Mouse (Mus musculus): Measurements from ENCODE around the gene Tap2. TPM values are rescaled to one million over a fixed set of nuclear protein-coding genes. Genes with fewer than 3 reads are reported as not detected.

Gene Tap2
- total RNA-seq, 1 experiment from 2014 or later: 87.6 TPM

DNA sequence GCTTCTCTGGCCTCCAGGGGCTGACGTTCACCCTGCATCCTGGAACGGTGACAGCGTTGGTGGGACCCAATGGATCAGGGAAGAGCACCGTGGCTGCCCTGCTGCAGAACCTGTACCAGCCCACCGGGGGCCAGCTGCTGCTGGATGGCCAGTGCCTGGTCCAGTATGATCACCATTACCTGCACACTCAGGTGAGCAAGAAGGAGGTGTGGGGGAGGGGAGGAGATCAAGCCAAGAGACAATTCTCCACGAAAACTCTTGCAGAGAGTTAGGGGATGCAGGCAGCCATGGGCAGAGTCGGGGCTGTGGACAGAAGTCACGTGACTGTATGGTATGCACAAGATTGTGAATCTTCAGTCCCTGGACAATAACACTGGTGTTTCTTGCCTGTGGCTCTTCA is 9.9 kb upstream of the Tap2 start:
- no peak for ATAC-seq (replicated peaks; ENCODE audit: low read depth, poor library complexity, severe bottlenecking)

DNA sequence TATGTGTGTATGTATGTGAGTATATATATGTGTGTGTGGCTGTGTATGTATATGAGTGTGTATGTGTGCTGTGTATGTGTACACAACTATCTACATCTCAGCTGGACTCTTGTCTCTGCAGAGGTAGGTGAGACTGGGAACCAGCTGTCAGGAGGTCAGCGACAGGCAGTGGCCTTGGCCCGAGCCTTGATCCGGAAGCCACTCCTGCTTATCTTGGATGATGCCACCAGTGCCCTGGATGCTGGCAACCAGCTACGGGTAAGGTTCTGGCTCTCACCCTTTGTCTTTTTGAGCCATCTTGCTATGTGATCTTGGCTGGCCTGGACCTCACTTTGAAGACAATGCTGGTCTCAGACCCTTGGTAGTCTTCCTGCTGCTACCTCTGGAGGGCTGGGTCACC is 8.6 kb upstream of the Tap2 start:
- no peak for ATAC-seq (replicated peaks; ENCODE audit: low read depth, poor library complexity, severe bottlenecking)

DNA sequence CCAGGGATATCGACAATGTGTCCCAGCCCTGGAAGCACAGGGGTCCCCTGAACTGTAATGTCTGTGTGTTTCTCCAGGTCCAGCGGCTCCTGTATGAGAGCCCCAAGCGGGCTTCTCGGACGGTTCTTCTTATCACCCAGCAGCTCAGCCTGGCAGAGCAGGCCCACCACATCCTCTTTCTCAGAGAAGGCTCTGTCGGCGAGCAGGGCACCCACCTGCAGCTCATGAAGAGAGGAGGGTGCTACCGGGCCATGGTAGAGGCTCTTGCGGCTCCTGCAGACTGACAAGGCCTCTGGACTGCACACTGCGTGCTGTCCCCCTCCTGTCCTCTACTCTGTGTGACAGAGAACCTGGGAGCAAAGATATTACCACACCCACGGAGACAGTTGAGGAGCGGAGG is 6.8 kb upstream of the Tap2 start:
- ATAC-seq (replicated peaks; ENCODE audit: low read depth, poor library complexity, severe bottlenecking): peak; percentile 73

DNA sequence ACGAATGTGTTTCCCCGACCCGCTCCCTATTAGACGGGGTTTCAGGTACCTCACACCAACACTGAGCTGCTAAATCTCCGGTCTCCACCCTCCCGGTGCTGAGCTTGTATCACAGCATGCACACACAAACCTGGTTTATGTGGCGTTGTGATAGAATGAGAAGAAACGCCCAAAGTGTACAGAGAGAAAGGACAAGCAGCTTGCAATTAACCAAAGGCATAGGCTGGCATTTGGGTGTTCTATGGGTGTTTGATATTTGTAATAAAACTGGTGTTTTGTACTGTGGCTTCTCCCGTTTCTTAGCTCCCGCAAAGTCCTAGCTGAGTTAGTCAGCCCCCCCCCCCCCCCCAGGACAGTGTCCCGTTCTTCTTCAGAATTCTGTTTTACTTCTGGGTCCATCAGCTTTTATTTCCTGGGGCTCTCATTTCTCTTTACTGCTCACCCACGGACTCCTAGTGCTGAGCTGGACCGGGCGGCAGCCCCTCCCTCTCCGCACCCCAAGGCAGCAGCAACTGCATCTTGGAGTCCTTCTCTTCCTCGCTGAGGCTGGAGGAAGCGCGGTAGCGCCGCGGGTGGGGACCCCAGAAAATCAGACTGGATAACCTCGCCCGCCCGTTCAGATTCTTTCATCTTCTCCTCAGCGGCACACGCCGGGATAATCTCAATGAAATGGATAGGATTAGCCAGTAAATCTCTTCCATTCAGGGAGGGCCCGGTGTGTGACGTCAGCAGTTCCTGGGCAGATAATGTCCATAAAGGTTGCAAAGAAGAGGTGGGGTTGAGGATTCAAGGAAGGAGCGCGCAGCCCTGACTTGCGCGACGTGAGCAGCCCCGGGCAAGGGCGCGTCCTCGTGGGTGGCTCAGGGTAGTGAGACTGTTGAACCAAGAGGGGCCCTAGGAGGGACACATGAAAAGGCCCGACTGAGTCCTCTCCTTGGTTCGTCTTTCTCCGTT is 6.1 kb upstream of the Tap2 start, which contains the start of gene Psmb8:
Gene Psmb8 (plus strand): TSS at position 781 of the 954 bp plus-strand sequence.
- ATAC-seq (replicated peaks; ENCODE audit: low read depth, poor library complexity, severe bottlenecking): peak; percentile 62

DNA sequence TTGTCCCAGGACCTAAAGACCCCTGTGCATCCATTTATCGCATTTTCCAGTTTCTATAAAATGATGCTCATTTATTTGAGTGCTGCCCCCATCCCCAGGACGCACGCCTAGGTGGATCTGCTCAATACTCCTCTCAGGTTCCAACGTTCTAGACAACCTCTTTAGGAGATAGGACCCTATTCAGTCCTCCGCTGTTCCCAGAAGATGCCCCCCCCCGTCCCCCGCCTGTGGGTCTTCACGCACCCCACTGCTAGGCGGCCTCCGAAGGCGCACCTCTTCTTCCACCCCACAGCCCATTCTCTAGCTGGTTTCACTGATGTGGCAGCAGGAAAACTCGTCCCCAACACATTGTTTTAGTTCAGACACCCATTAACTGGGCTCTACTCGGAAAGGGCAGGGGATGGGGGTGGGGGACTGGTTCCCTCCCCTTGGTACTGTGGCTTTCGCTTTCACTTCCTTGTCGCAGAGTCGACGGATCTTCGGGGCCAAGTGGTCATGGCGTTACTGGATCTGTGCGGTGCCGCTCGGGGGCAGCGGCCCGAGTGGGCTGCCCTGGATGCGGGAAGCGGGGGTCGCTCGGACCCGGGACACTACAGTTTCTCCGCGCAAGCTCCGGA is 5.3 kb upstream of the Tap2 start:
- ATAC-seq (replicated peaks; ENCODE audit: low read depth, poor library complexity, severe bottlenecking): peak; percentile 68

DNA sequence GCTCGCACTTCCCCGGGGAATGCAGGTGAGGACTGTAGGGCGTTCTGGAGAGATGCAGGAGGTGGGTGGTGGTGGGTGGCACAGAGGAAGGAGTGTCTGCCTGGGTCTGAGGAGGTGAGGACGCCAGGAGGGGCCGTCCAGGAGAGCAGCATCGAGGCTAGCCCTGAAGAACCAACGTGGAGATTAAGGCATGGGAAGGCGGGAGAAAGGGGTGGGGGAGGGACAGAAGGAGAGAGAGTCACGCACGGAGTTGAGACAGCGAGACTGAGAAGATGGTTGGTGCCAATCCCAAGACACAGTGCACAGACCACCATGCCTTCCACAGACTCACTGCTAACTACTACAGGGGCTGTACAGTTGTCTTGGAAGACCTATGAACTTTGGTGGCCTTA is 4.8 kb upstream of the Tap2 start:
- ATAC-seq (replicated peaks; ENCODE audit: low read depth, poor library complexity, severe bottlenecking): no peak

DNA sequence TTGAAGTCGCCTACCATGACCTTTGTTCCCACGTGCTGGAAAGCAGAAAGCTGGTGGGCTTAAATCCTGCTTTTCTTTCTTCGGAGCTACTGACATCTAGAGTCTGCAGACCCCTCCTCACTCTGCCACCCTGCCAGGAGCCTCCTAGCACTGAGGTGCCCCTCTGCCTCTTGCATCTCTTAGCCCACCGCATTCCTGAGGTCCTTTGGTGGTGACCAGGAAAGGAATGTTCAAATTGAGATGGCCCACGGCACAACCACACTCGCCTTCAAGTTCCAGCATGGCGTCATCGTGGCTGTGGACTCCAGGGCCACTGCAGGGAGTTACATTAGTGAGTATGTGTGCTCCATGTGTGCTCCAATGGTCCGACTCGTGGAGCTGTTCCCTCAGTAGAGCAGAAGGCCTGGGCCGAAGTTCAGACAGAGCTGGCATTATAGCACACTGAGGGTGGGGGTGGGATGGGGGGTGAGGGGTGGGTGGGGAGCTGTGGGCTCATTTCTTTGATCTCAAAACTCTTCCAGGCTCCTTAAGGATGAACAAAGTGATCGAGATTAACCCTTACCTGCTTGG is 4.2 kb upstream of the Tap2 start:
- ATAC-seq (replicated peaks; ENCODE audit: low read depth, poor library complexity, severe bottlenecking): no peak

DNA sequence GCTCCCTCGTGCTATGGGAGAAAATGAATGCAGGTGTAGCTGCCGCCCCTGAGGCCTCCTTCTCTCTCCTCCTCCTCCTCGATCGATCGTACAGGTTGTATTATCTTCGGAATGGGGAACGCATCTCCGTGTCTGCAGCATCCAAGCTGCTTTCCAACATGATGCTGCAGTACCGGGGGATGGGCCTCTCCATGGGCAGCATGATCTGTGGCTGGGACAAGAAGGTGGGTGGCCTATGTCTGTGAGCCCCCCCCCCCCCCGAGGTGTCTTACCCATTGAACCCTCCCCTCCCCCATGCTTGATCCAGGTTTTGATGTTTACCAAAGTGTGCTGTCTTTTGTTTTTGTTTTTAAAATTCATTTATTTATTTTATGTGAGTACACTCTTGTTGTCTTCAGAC is 3.3 kb upstream of the Tap2 start:
- no peak for ATAC-seq (replicated peaks; ENCODE audit: low read depth, poor library complexity, severe bottlenecking)

DNA sequence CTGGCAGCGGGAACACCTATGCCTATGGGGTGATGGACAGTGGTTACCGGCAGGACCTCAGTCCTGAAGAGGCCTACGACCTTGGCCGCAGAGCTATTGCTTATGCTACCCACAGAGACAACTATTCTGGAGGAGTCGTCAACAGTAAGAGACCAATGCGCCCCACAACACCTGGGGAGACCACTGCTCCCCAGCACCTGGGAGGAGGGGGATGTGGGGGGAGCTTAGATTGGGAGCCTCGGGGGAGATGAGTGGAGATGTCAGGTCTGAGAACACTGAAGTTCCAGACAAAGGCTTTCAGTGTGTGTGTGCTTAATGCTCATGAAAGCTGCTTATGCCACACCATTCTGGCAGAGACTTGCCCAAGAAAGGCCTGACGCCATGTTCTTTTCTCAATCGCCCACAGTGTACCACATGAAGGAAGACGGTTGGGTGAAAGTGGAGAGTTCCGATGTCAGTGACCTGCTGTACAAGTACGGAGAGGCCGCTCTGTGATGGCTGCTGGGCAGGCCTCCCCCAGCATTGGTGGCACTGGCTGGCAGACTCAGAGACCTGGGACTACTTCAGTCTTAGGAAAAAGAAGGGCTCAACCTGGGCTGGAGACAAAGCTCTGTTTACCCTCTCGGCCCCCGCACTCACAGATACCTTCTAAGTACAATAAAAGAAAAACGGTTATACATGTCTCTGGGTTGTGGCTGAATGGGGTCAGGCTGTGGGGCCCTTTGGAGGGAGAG is 2.4 kb upstream of the Tap2 start:
- ATAC-seq (replicated peaks; ENCODE audit: low read depth, poor library complexity, severe bottlenecking): no peak

DNA sequence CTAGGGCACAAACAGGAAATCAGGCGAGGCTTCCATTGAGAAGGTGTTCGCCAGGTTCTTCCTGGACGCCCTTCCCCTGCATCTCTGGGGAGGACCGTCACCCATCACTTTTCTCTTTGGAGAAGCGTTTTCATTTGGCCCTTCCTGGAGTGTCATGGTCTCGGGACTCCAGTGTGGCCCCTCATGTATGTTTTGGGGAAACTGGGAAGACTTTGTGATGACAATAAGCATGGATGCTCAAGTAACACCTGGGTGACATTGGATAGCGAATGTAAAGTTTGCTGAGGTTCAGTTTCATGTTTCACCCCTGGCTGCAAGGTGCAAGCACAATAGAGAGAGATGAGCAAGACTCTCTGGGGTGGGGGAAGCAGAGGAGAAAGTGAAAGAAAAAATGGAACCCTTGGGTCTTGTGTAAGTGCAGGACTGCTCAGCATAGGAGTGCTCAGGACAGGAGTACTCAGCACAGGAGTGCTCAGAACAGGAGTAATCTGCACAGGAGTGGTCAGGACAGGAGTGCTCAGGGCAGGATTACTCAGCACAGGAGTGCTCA is 1.7 kb upstream of the Tap2 start:
- ATAC-seq (replicated peaks; ENCODE audit: low read depth, poor library complexity, severe bottlenecking): no peak

DNA sequence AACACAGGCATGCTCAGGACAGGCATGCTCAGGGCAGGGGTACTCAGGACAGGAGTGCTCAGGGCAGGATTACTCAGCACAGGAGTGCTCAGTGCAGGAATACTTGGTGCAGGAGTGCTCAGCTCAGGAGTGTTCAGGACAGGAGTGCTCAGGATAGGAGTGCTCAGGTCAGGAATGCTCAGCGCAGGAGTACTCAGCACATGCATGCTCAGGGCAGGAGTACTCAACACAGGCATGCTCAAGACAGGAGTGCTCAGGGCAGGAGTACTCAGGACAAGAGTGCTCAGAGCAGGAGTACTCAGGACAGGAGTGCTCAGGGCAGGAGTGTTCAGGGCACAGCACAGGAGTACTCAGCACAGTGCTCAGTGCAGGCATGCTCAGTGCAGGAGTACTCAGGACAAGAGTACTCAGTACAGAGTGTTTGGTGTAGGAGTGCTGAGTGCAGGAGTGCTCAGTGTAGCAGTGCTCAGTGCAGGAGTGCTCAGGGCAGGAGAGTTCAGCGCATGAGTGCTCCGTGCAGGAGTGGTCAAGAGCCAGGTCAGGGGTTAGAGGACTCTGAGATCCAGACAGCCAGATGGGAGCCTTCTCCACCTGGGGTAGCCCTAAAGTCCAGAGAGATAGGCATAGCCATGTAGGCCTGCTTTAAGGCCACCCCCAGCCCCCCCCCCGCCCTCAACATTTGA is 426 bp upstream of the Tap2 start:
- ATAC-seq (replicated peaks; ENCODE audit: low read depth, poor library complexity, severe bottlenecking): no peak

DNA sequence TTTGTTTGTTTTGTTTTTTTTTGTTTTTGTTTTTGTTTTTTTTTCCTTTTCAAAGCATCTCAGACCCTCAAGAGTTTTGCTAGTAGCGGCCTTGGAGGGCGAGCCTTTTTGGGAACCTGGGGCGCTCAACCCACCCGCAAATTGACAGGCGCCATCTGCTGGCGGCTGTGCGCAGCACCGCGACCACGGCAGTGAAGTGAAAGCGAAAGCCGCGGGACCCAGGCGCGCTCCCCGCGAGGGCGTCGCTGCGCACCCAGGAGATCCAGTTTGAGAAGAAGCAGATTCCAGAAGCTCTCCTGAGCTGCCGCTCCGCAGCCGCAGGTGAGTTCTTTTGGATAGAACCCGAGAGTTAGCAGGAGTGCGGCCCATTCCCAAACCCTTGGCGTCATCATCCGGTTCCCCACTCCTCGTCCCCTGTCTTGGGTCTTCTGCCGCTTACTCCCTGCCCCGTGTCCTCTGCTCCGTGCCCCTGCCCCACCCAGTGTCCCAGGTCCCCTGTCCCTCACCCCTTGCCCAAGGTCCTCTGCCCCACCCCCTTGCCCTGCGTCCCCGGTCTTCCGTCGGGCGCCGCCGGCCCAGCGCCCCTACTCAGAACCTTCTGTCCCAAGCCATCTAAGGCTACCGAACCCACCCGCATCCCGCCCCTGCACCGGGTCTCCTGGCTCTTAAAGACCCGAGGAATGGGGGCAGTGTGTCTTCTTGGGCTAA is 1.1 kb downstream of the Tap2 start:
- ATAC-seq (replicated peaks; ENCODE audit: low read depth, poor library complexity, severe bottlenecking): peak; percentile 60

DNA sequence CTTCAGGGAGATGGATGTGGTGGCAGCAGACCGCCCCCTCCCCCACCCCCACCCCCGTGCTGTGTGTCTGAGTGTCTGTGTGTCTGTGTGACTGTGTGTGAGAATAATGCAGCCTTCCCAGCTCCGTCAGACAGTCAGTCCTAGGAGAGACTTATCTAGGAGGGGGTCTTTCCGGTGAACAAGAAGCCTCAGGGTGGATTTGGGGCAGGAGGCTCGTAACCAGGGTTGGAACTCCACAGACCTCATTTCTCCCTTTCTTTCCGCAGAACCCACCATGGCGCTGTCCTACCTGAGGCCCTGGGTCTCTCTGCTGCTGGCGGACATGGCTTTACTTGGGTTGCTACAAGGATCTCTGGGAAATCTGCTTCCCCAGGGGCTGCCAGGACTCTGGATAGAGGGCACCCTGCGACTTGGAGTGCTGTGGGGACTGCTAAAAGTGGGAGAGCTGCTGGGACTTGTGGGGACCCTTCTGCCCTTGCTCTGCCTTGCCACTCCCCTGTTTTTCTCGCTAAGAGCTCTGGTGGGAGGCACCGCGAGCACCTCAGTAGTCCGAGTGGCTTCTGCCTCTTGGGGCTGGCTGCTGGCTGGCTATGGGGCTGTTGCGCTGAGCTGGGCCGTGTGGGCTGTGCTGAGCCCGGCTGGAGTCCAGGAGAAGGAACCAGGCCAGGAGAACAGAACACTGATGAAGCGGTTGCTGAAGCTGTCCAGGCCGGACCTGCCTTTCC is 1.9 kb downstream of the Tap2 start:
- ATAC-seq (replicated peaks; ENCODE audit: low read depth, poor library complexity, severe bottlenecking): peak; percentile 2; the same call in 1 of the 2 replicates

DNA sequence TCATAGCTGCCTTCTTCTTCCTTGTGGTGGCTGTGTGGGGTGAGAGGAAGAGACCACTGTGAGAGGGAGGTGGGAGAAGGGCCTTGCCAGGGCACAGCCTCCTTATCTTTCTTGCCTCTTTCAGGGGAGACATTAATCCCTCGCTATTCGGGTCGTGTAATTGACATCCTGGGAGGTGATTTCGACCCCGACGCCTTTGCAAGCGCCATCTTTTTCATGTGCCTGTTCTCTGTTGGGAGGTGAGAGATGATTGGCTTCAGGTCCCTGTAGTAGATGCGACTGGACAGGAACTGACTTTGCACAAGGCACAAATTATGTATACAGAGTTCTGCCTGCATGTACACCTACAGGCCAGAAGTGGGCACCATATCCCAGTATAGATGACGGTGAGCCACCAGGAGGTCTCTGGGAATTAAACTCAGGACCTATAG is 2.4 kb downstream of the Tap2 start:
- peak; percentile 48 for ATAC-seq (replicated peaks; ENCODE audit: low read depth, poor library complexity, severe bottlenecking)

DNA sequence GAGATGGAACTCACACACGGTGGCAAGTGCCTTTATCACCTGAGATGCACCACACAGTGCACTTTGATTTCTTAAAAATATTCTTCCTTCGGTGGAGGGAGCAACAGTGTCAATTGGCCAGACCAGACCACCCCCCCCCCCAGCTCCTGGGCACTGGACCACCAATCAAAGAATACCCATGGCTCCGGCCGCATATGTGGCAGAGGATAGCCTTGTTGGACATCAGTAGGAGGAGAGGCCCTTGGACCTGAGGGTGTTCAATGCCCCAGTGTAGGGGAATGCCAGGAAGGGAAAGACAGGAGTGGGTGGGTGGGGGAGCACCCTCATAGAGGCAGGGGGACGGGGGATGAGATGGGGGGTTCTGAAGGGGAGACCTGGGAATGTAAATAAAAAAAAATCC is 3.4 kb downstream of the Tap2 start:
- ATAC-seq (replicated peaks; ENCODE audit: low read depth, poor library complexity, severe bottlenecking): no peak

DNA sequence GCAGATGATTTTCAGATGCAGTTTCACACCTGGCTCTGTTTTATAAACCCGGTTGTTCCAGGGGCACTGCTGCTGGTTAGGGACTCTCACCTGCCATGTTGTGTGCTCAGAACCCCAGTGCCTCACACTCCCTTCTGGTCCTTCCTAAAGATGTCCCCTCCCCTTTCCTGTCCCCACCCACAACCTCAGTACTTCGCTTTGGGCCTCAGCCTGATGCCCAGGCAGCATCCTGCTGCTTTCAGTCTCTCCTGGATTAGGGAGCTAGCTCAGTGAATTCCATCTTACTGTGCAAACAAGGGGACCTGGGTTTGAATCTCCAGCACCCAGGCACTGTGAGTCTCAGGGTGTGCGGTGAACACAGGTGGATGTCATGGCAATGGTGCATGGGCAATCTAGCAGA is 4.1 kb downstream of the Tap2 start:
- ATAC-seq (replicated peaks; ENCODE audit: low read depth, poor library complexity, severe bottlenecking): no peak

DNA sequence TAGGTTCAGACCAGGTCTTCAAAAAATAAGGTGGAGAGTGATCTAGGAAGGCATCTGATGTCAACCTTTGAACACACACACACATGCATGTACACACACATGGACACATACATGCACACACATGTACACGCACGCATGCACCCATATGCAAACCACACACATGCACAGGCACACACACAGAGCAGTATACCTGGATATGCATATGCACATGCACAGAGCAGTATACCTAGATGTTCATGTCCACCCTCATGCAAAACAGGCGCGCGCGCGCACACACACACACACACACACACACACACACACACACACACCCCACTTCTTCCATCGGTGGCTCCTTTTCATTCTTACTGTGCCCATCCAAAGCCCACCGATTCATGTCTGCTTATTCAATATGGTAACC is 4.5 kb downstream of the Tap2 start:
- no peak for ATAC-seq (replicated peaks; ENCODE audit: low read depth, poor library complexity, severe bottlenecking)

DNA sequence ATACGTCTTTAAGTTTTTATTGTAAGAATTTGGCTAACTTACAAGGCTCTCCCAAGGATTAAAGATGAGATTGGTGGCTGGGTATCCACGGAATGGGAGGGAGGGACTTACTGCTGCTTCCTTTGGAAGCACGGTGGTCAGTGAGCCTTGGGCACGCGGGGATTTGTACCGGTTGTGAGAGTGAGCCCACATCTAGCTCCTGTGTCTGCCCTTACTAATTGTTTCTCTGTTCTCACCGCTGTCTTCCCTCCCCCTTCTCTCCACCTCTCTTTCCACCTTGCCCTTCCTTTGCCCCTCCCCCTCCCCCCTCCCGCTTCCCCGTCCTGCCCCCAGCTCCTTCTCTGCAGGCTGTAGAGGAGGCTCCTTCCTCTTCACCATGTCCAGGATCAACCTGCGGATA is 5.1 kb downstream of the Tap2 start:
- no peak for ATAC-seq (replicated peaks; ENCODE audit: low read depth, poor library complexity, severe bottlenecking)
